Mouse (Mus musculus) forebrain, embryonic 14.5 days (tissue): ENCODE measurements at regions not wholly inside any gene's neighbourhood (a gene's known extent, or its start where the extent isn't known, plus 50 kb on each side); places are given as distances from the start of the nearest gene placed in this dataset.

Experiments
- ATAC-seq: fragments of 200-750 bp; cut with Nextera tagmentation; 2 replicates; pipeline ENCODE4 v1.8.0; 2017; ENCODE audit warnings: mild to moderate bottlenecking, moderate library complexity
- DNase-seq: peaks from one replicate; pipeline ENCODE4 v3.0.0-alpha.2; 2015; ENCODE audit warnings: low spot score
- H3K27ac ChIP-seq: fragments of 300-500 bp; sonication (generic); 2 replicates; pipeline ENCODE4 v1.5.1; 2014; ENCODE audit warnings: low read depth, mild to moderate bottlenecking, control low read depth, low read length, moderate library complexity
- H3K27me3 ChIP-seq: fragments of 300-500 bp; sonication (generic); replicated peaks from 2 replicates; pipeline ENCODE4 v1.6.1; 2014; ENCODE audit warnings: low read length, control low read depth, mixed read lengths; ENCODE audit not compliant: control insufficient read depth, insufficient read depth
- H3K36me3 ChIP-seq: fragments of 300-500 bp; sonication (generic); 2 replicates; pipeline ENCODE4 v1.6.1; 2014; ENCODE audit warnings: low read length, control low read depth; ENCODE audit not compliant: control insufficient read depth, insufficient read depth
- H3K4me1 ChIP-seq: fragments of 300-500 bp; sonication (generic); 2 replicates; pipeline ENCODE4 v1.6.1; 2014; ENCODE audit warnings: antibody characterized with exemption, low read length, control low read depth; ENCODE audit not compliant: control insufficient read depth, insufficient read depth
- H3K4me2 ChIP-seq: fragments of 300-500 bp; sonication (generic); 2 replicates; pipeline ENCODE4 v1.6.1; 2014; ENCODE audit warnings: mild to moderate bottlenecking, control low read depth, low read length
- H3K4me3 ChIP-seq: fragments of 300-500 bp; sonication (generic); 2 replicates; pipeline ENCODE4 v1.5.1; 2014; ENCODE audit warnings: low read depth, low read length, control low read depth
- H3K9ac ChIP-seq: fragments of 300-500 bp; sonication (generic); 2 replicates; pipeline ENCODE4 v1.6.1; 2014; ENCODE audit warnings: mild to moderate bottlenecking, low read length, control low read depth, moderate library complexity
- H3K9me3 ChIP-seq: fragments of 300-500 bp; sonication (generic); replicated peaks from 2 replicates; pipeline ENCODE4 v1.6.1; 2016; ENCODE audit warnings: low read length, control low read depth, mixed read lengths; ENCODE audit not compliant: control insufficient read depth
- WGBS: fragments of 180-500 bp; shearing (Covaris S2); extraction: QIAGEN DNeasy Blood & Tissue Kit; methylation state at CpG from one replicate; pipeline ENCODE4 v1.1.7; 2014; 5-methylcytosine and 5-hydroxymethylcytosine counted together

- H3K27ac ChIP-seq = no peak overlapping the region
- no peak overlapping the region for H3K4me2 ChIP-seq
- no peak for ATAC-seq
- H3K9ac ChIP-seq = no peak overlapping the region
- 93% methylated on average over 8 of the region's 8 CpGs for WGBS
- no peak overlapping the region for H3K4me3 ChIP-seq
- no peak for DNase-seq
- no peaks in the 10 kb centered on the region for H3K27me3 ChIP-seq
- no peaks in the 10 kb centered on the region for H3K9me3 ChIP-seq
- H3K4me1 ChIP-seq = no peaks in the 10 kb centered on the region
- no peaks in the 10 kb centered on the region for H3K36me3 ChIP-seq
These were observed 174.7 kb downstream of the Zfp326 start for GRCm38 (mm10) chr5:106051026-106051425.

GRCm38 (mm10) chr5:106044878-106045585 lies 168.7 kb downstream of the Zfp326 start:
- WGBS = 32% methylated on average over 12 of the region's 12 CpGs
- no peak overlapping the region for H3K4me2 ChIP-seq
- no peaks in the 10 kb centered on the region for H3K27me3 ChIP-seq
- ATAC-seq (peak; percentile 80), DNase-seq (peak; percentile 83)
- H3K4me1 ChIP-seq = peaks cover 7% of the 10 kb centered on the region; the same call in 1 of the 2 replicates
- H3K27ac ChIP-seq = no peak overlapping the region
- no peak overlapping the region for H3K9ac ChIP-seq
- no peak overlapping the region for H3K4me3 ChIP-seq
- no peaks in the 10 kb centered on the region for H3K36me3 ChIP-seq
- H3K9me3 ChIP-seq = no peaks in the 10 kb centered on the region

- Histone ChIP-seq H3K27ac (no peak overlapping the region), H3K27me3 (no peaks in the 10 kb centered on the region), H3K9ac (no peak overlapping the region), H3K9me3 (no peaks in the 10 kb centered on the region), H3K4me2 (no peak overlapping the region), H3K4me3 (no peak overlapping the region), H3K36me3 (no peaks in the 10 kb centered on the region), H3K4me1 (no peaks in the 10 kb centered on the region)
- ATAC-seq (no peak), DNase-seq (no peak)
- WGBS = 94% methylated on average over 18 of the region's 18 CpGs
These were observed 162.0 kb downstream of the Zfp326 start for GRCm38 (mm10) chr5:106038321-106038720.

GRCm38 (mm10) chr5:106036176-106036575 lies 159.8 kb downstream of the Zfp326 start:
- no peaks in the 10 kb centered on the region for H3K4me1 ChIP-seq
- no peaks in the 10 kb centered on the region for H3K36me3 ChIP-seq
- no peak for ATAC-seq
- no peaks in the 10 kb centered on the region for H3K9me3 ChIP-seq
- no peak overlapping the region for H3K4me2 ChIP-seq
- no peak overlapping the region for H3K27ac ChIP-seq
- DNase-seq = no peak
- 29% methylated on average over 6 of the region's 6 CpGs for WGBS
- H3K4me3 ChIP-seq = no peak overlapping the region
- no peak overlapping the region for H3K9ac ChIP-seq
- no peaks in the 10 kb centered on the region for H3K27me3 ChIP-seq

DNA sequence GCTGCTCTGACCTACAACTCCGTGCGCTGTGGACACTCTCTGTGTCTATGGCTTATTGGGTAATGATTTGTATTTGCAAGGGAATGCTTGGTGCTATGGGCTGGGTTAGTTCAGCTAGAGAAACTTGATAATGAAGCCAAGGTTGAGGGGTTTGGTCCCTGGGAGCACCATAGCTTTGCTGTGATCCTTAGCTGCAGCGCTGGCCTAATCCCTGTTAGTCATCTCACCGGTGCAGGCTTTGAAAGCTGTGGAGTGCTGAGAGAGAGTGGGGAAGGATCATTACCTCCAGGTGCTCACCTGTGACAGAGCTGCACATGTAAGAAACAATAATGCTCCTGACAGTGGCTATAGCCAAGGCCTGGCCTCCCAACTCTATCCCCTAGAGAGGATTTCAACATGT lies 156.6 kb downstream of the Zfp326 start:
- ATAC-seq (no peak), DNase-seq (no peak)
- Histone ChIP-seq H3K36me3 (no peaks in the 10 kb centered on the region), H3K4me1 (no peaks in the 10 kb centered on the region), H3K27me3 (no peaks in the 10 kb centered on the region), H3K4me3 (no peak overlapping the region), H3K9ac (no peak overlapping the region), H3K9me3 (no peaks in the 10 kb centered on the region), H3K27ac (no peak overlapping the region), H3K4me2 (no peak overlapping the region)
- 35% methylated on average over 4 of the region's 4 CpGs for WGBS

GRCm38 (mm10) chr5:106026861-106027260 lies 150.5 kb downstream of the Zfp326 start:
- no peak overlapping the region for H3K4me3 ChIP-seq
- no peak overlapping the region for H3K4me2 ChIP-seq
- ATAC-seq = no peak
- no peaks in the 10 kb centered on the region for H3K4me1 ChIP-seq
- no peak overlapping the region for H3K27ac ChIP-seq
- 57% methylated on average over 2 of the region's 2 CpGs for WGBS
- no peak for DNase-seq
- no peak overlapping the region for H3K9ac ChIP-seq
- no peaks in the 10 kb centered on the region for H3K9me3 ChIP-seq
- no peaks in the 10 kb centered on the region for H3K36me3 ChIP-seq
- H3K27me3 ChIP-seq = no peaks in the 10 kb centered on the region

DNA sequence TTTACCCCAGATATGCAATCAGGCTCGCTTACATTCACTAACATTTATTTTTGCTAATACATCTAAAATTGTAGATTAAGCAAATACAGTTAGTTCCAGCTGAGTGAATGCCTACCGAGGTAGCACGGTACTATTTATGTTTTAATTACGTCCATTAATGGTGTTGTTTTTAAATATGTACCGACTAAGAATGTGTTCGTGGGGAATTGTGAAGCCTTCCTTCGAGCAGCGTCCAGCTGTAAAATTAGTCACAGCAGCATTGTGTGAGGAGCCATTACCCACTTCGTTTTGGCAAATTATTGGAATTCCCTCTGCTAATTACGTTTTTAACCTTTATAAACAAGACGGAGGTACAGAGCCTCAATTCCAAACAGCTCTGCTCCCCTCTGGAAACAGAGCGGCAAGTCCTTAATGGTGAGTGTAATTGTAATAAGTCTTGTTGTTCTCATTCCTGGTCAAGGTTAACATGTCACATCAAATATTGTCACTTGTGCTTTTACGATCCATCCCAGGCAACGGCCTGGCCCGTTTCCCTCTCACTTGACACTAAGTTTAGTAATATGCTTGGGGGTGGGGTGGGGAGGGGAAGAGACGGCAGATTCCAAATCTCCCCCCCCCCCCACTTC lies 128.0 kb downstream of the Zfp326 start:
- no peak overlapping the region for H3K27ac ChIP-seq
- 0 out of 2 replicates have a peak, but pooled peaks cover 6% of the 10 kb centered on the region for H3K27me3 ChIP-seq
- H3K4me3 ChIP-seq = no peak overlapping the region
- no peak overlapping the region for H3K9ac ChIP-seq
- 11% methylated on average over 16 of the region's 16 CpGs for WGBS
- H3K4me2 ChIP-seq = peak overlapping the region; percentile 26
- H3K4me1 ChIP-seq = peaks cover 12% of the 10 kb centered on the region
- H3K9me3 ChIP-seq = no peaks in the 10 kb centered on the region
- no peaks in the 10 kb centered on the region for H3K36me3 ChIP-seq
- peak; percentile 68 for DNase-seq
- ATAC-seq = peak; percentile 35; the same call in 1 of the 2 replicates

- Histone ChIP-seq H3K27ac (no peak overlapping the region), H3K4me1 (peaks cover 12% of the 10 kb centered on the region), H3K27me3 (0 out of 2 replicates have a peak, but pooled peaks cover 6% of the 10 kb centered on the region), H3K4me2 (peak overlapping the region; percentile 26), H3K36me3 (no peaks in the 10 kb centered on the region), H3K9me3 (no peaks in the 10 kb centered on the region), H3K4me3 (no peak overlapping the region), H3K9ac (no peak overlapping the region)
- ATAC-seq (peak; percentile 67), DNase-seq (peak; percentile 64)
- 54% methylated on average over 28 of the region's 28 CpGs for WGBS
These were observed 127.2 kb downstream of the Zfp326 start for GRCm38 (mm10) chr5:106003321-106004291.
